Mouse (Mus musculus) liver, embryonic 16.5 days (tissue): ENCODE data around the gene Abhd10. TPM values are rescaled to one million over a fixed set of nuclear protein-coding genes. Genes with fewer than 3 reads are reported as not detected.

ENCODE experiments used
- ATAC-seq: fragments of 200-750 bp; cut with Nextera tagmentation; 2 replicates; pipeline ENCODE4 v1.8.0; 2017; ENCODE audit warnings: low read depth, mild to moderate bottlenecking, moderate number of reproducible peaks, moderate library complexity
- H3K27ac ChIP-seq: fragments of 300-500 bp; sonication (generic); 2 replicates; pipeline ENCODE4 v1.5.1; 2014; ENCODE audit warnings: mild to moderate bottlenecking, low read length
- H3K27me3 ChIP-seq: fragments of 300-500 bp; sonication (generic); 2 replicates; pipeline ENCODE4 v1.6.1; 2014; ENCODE audit warnings: low read depth, low read length, mixed read lengths; ENCODE audit not compliant: control insufficient read depth, insufficient read depth
- H3K36me3 ChIP-seq: fragments of 300-500 bp; sonication (generic); 2 replicates; pipeline ENCODE4 v1.6.1; 2014; ENCODE audit warnings: mild to moderate bottlenecking; ENCODE audit not compliant: control insufficient read depth, insufficient read depth
- H3K4me1 ChIP-seq: fragments of 300-500 bp; sonication (generic); 2 replicates; pipeline ENCODE4 v1.6.1; 2014; ENCODE audit warnings: low read depth, low read length, mixed read lengths; ENCODE audit not compliant: control insufficient read depth
- H3K4me2 ChIP-seq: fragments of 300-500 bp; sonication (generic); 2 replicates; pipeline ENCODE4 v1.6.1; 2014; ENCODE audit warnings: low read depth, low read length, mixed read lengths
- H3K4me3 ChIP-seq: fragments of 300-500 bp; sonication (generic); 2 replicates; pipeline ENCODE4 v1.5.1; 2014; ENCODE audit warnings: low read depth, mild to moderate bottlenecking, low read length
- H3K9ac ChIP-seq: fragments of 300-500 bp; sonication (generic); 2 replicates; pipeline ENCODE4 v1.6.1; 2014; ENCODE audit warnings: low read depth, low read length
- H3K9me3 ChIP-seq: fragments of 300-500 bp; sonication (generic); replicated peaks from 2 replicates; pipeline ENCODE4 v1.6.1; 2016; ENCODE audit warnings: low read length; ENCODE audit not compliant: control insufficient read depth
- WGBS: fragments of 180-500 bp; shearing (Covaris S2); extraction: QIAGEN DNeasy Blood & Tissue Kit; methylation state at CpG from one replicate; pipeline ENCODE4 v1.1.7; 2014; ENCODE audit not compliant: insufficient replicate concordance; 5-methylcytosine and 5-hydroxymethylcytosine counted together
- polyA plus RNA-seq: library from polyadenylated mRNA; unstranded; fragments of >200 nt; fragmentation: Nextera tagmentation; extraction: Ambion mirVana; gene quantifications from 2 replicates; pipeline ENCODE4 v1.2.1, GENCODE M21; 2015

Gene Abhd10
- polyA plus RNA-seq, 1 experiment from 2014 or later: 13.6 TPM

DNA sequence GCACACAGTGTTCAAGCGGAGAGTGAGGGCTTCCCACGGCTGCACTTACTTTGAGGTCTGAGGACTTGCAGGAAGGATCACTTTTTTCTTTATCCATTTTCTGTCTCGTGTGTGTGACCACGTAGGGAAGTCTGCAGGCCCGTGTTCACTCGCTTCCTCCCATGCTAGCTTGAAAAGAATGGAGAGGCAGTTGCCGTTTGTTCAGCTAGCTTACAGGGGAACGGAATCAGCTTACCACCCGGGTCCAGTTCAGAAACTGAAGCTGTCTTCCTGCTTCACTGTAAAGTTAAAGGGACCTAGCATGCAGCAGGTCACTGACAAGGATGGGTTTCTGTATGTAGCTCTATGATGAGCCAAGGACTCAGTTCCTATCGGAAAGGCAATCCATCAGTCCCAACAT lies 49.2 kb downstream of the Abhd10 start, which contains the start of gene Tmprss7:
Gene Tmprss7, minus strand, starts transcription at position 101 of the 400 bp plus-strand sequence.
- H3K36me3 ChIP-seq: no peaks in the 10 kb centered on the region
- H3K9ac ChIP-seq: no peak within 1 kb of the TSS
- no peak within 1 kb of the TSS for H3K27ac ChIP-seq
- no peaks in the 10 kb centered on the region for H3K27me3 ChIP-seq
- 38% methylated on average over 10 of the region's 10 CpGs for WGBS
- no peak for ATAC-seq
- no peak within 1 kb of the TSS for H3K4me2 ChIP-seq
- no peaks in the 10 kb centered on the region for H3K4me1 ChIP-seq
- no peaks in the 10 kb centered on the region for H3K9me3 ChIP-seq
- no peak within 1 kb of the TSS for H3K4me3 ChIP-seq

GRCm38 (mm10) chr16:45692851-45693250 lies 49.9 kb downstream of the Abhd10 start:
- Histone ChIP-seq H3K27ac (no peak overlapping the region), H3K36me3 (no peaks in the 10 kb centered on the region), H3K4me1 (no peaks in the 10 kb centered on the region), H3K27me3 (no peaks in the 10 kb centered on the region), H3K4me3 (no peak overlapping the region), H3K9me3 (no peaks in the 10 kb centered on the region), H3K4me2 (no peak overlapping the region), H3K9ac (no peak overlapping the region)
- WGBS: 67% methylated on average over 3 of the region's 3 CpGs
- no peak for ATAC-seq

GRCm38 (mm10) chr16:45690178-45690577 lies 52.6 kb downstream of the Abhd10 start:
- no peaks in the 10 kb centered on the region for H3K27me3 ChIP-seq
- no peaks in the 10 kb centered on the region for H3K4me1 ChIP-seq
- WGBS: 36% methylated on average over 4 of the region's 4 CpGs
- no peak overlapping the region for H3K4me2 ChIP-seq
- H3K4me3 ChIP-seq: no peak overlapping the region
- ATAC-seq: no peak
- no peak overlapping the region for H3K9ac ChIP-seq
- H3K27ac ChIP-seq: no peak overlapping the region
- H3K9me3 ChIP-seq: no peaks in the 10 kb centered on the region
- H3K36me3 ChIP-seq: no peaks in the 10 kb centered on the region

DNA sequence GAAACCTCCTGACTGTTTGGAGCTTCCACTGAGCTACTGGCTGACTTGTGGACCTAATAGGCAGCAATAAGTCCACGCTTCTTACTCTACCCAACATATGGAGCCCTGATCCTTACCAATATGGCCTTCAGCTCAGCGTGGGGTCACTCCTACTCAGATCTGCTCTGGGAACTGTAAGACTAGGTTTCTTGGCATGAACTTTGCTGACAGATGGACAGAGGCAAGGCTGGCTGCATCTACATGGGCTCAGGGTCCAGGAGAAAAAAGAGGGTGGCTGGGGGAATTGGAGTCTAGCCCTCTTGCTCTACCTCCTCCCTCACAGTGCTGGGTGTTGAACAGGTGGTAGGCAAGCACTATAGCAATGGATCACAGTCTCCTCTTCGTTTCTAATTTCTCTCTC lies 55.9 kb downstream of the Abhd10 start:
- Histone ChIP-seq H3K36me3 (no peaks in the 10 kb centered on the region), H3K4me3 (no peak overlapping the region), H3K9ac (no peak overlapping the region), H3K9me3 (no peaks in the 10 kb centered on the region), H3K27me3 (no peaks in the 10 kb centered on the region), H3K4me2 (no peak overlapping the region), H3K27ac (no peak overlapping the region), H3K4me1 (no peaks in the 10 kb centered on the region)
- WGBS: 54% methylated on average over 3 of the region's 3 CpGs
- ATAC-seq: no peak

DNA sequence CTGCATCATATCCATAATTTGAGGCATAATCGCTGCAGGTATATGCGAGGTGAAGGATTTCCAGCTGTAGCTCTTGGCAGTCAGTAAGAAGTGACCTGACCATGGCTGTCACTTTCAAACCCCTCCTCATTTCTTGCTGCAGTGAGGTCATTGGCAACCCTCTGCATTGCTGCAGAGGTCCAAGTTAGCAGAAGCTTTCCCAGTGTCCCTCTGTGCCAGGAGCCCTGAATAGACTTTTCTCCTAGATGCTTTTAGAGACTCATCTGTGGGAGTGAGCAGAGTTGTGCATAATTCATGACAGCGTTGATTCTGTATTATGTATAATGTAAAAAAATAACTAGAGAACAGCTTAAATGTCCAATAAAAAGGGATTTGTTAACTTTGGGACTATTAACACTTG lies 57.5 kb downstream of the Abhd10 start:
- no peak overlapping the region for H3K4me2 ChIP-seq
- H3K27me3 ChIP-seq: no peaks in the 10 kb centered on the region
- H3K9me3 ChIP-seq: no peaks in the 10 kb centered on the region
- H3K9ac ChIP-seq: no peak overlapping the region
- no peak overlapping the region for H3K27ac ChIP-seq
- no peaks in the 10 kb centered on the region for H3K36me3 ChIP-seq
- ATAC-seq: no peak
- WGBS: 60% methylated on average over 3 of the region's 3 CpGs
- no peaks in the 10 kb centered on the region for H3K4me1 ChIP-seq
- no peak overlapping the region for H3K4me3 ChIP-seq

- H3K36me3 ChIP-seq: no peaks in the 10 kb centered on the region
- no peaks in the 10 kb centered on the region for H3K27me3 ChIP-seq
- 12% methylated on average over 8 of the region's 8 CpGs for WGBS
- H3K9ac ChIP-seq: no peak overlapping the region
- no peaks in the 10 kb centered on the region for H3K4me1 ChIP-seq
- H3K4me3 ChIP-seq: no peak overlapping the region
- no peak overlapping the region for H3K27ac ChIP-seq
- no peak overlapping the region for H3K4me2 ChIP-seq
- H3K9me3 ChIP-seq: no peaks in the 10 kb centered on the region
- ATAC-seq: no peak
Measured at GRCm38 (mm10) chr16:45684815-45685214, 57.9 kb downstream of the Abhd10 start.

Other genes with a start within 250 kb of the Abhd10 start
- gene Gm609, start 250.0 kb downstream of the Abhd10 start, polyA plus RNA-seq: 0.04 and 0.05 TPM in 2 replicates
- gene Gm17783, start 210.9 kb downstream of the Abhd10 start, polyA plus RNA-seq: not detected in 2 replicates
- not detected in 2 replicates for gene Slc9c1, start 207.6 kb downstream of the Abhd10 start, polyA plus RNA-seq
- gene Gcsam, start 132.6 kb downstream of the Abhd10 start, polyA plus RNA-seq: 1.8 and 1.9 TPM in 2 replicates
- 0.27 and 0.32 TPM in 2 replicates for gene BC016579, start 88.9 kb downstream of the Abhd10 start, polyA plus RNA-seq
- gene Tmprss7, start 49.3 kb downstream of the Abhd10 start, polyA plus RNA-seq: 0.11 and 0.13 TPM in 2 replicates
- gene Tagln3, start 18.3 kb downstream of the Abhd10 start, polyA plus RNA-seq: 0.09 and 0.26 TPM in 2 replicates
- gene Phldb2, start 210.6 kb upstream of the Abhd10 start, polyA plus RNA-seq: 15.3 and 16.6 TPM in 2 replicates